Mouse (Mus musculus) urinary bladder, adult 18-20 months (tissue): ENCODE data around the gene Nat8l.

Experiments
- DNase-seq, 2 experiments: peaks; one replicate each; pipeline ENCODE4 v3.0.0; 2022; ENCODE audit warnings: low spot score in 2 of 2, mixed read lengths in 2 of 2

Nat8l gene

DNA sequence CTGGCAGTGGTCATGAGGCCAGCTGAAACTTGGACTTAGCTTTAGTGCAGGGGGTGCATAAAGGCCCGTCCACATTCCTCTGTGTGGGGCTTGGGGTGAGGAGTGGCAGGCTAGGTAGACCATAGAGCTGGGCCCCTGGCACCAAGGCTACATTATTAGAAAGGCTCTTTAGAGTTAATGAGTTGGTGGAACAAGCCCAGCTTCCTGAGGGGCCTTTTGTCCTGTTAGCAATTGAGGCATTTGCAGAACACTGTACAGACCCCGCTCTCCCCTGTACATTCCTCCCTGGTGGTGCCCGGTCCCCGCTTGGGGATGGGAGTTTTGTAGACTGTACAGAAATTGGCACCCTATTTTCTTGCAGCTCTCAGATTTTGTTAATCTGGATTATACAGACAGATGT lies 6.9 kb downstream of the Nat8l start:
- DNase-seq, result no peak

GRCm38 (mm10) chr5:34004618-34005017 lies 8.8 kb downstream of the Nat8l start:
- DNase-seq, result no peak

DNA sequence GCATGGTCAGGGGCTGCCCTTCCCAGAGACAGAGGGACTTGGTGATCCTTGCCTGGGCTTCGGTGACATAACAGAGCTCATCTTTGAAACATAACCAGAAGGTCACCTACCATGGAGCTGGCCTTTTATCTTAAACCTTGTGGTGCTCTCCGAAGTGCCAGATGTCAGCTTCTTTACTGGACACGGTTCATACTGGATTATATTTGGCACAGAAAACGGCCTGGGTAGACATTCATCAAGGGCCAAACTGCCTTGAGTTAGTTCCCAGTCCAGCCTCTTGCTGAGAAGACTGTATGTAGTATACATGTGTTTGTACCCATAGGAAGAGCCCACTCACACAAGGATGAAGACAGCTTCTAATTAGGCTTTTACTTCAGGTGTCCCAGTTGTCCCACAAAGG lies 11.0 kb downstream of the Nat8l start:
- no peak for DNase-seq

GRCm38 (mm10) chr5:34007392-34007941 lies 11.7 kb downstream of the Nat8l start:
- no peak for DNase-seq

DNA sequence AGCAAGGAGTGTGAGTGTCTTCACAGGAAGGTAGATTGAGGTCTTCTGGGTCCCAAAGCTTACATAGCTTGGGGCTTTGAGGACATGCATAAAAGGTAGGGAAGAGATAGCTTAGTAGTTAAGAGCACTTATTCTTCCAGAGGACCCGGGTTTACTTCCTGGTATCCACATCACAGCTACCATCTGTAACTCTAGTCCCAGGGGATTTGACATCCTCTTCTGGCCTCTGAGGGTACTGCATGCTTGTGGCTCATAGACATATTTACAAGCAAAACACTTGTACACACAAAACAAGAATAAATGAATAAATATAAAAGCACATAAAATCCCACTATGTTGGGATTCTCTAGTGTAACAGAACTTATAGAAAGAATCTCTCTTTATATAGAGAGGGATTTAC lies 18.9 kb downstream of the Nat8l start:
- no peak for DNase-seq

DNA sequence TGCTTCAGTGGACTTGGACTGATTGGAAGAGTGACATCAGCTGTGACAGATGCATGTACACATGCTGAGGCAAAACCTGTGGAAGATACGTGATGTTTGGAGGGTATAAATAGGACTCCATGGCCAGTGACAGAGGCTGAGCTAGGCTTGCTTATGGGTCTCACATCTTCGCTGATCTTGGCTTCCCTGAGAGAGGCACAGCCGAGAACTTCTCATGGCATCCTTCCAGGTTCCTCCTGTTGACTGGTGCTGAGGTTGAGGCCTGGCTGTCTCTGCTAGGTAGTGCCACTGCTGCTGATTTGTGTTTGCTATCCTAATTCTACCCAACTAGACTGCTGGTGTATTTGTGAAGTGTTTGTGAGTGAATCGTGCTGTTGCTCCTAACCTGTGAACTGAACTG lies 23.2 kb downstream of the Nat8l start:
- DNase-seq, result no peak

DNA sequence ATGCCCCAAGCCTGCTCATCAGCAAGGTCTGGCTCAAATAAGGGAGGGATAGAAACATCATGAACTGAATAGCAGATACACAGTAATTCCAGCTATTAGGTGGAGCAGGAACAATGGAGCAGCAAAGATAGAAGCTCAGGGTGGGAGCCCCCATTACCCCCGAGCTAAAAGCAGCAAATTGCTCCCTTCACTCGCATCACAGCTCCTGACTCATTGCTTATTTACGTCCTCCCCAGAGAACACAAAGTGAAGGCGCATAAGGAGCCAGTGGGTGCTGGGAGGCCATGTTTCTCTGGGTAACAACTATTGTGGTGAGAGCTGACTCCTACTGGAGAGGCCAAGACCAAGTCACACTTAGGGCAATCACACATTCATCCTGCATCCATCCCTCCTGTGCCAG lies 34.3 kb downstream of the Nat8l start:
- no peak for DNase-seq

GRCm38 (mm10) chr5:34031022-34031421 lies 35.2 kb downstream of the Nat8l start:
- no peak for DNase-seq

- DNase-seq, result no peak
Observed at GRCm38 (mm10) chr5:34032520-34032919, 36.7 kb downstream of the Nat8l start.
